Mouse (Mus musculus): ENCODE measurements around the gene Rasgrp1.
A peak's percentile ranks its signal among the peaks of the same experiment; 100 is the strongest.

Gene Rasgrp1

DNA sequence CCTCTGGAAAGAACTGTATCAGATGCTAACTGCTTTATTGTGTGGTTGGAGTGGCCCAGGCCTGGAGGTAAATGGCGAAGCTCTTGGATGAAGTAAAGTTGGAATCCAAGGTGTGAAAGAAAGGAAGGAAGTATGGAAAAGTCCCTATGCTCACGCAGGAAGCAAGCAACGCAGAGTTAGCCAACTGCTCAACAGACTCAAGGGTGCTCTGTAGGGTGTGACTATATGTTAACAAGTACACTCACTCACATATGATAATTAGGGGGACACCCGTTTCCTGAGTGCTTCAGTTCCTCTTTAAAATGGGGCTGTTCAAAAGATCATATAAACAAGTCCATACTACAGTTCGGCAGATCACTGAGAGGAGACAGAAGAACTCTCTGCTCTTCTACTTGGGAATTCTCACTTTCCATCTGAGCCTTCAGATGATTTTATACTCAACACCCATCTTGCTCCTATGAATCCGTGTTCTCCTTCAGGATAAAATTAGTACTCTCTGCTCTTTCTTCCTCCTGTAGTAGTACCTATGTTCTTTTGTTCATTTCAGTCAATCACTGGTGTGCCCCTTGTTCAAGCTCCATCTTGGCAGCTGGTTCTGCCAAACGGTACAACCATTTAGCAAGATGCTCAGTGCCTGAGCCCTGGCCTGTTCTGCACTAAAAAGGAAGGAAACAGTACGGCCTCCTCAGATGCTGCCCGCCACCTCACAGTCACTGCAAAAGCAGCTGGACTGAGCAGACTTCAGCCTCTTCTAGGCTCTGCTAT, 14.1 kb downstream of the Rasgrp1 start:
- DNase-seq, result no peak

GRCm38 (mm10) chr2:117322399-117322798, 20.4 kb downstream of the Rasgrp1 start:
- no peak for DNase-seq

DNA sequence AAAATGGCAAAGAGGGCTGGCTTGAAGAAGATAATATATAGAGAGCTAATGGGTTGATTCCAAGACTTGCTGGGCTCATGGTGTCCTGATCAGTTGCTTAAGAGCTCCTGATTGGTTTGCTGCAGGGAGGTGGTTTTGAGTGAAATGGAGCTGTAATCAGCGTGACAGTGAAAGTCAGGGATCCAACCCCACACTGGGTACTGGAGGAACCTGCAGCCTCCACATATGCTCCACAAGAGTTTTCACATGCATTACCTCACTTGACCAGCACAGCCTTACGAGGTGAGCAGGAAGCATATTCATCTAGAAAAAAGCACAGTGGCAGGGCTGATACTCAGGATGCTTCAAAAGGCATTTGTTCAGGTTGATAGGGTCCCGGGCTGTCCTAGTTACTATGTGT, 21.6 kb downstream of the Rasgrp1 start:
- no peak for DNase-seq

GRCm38 (mm10) chr2:117318991-117319390, 23.8 kb downstream of the Rasgrp1 start:
- no peak for DNase-seq

DNA sequence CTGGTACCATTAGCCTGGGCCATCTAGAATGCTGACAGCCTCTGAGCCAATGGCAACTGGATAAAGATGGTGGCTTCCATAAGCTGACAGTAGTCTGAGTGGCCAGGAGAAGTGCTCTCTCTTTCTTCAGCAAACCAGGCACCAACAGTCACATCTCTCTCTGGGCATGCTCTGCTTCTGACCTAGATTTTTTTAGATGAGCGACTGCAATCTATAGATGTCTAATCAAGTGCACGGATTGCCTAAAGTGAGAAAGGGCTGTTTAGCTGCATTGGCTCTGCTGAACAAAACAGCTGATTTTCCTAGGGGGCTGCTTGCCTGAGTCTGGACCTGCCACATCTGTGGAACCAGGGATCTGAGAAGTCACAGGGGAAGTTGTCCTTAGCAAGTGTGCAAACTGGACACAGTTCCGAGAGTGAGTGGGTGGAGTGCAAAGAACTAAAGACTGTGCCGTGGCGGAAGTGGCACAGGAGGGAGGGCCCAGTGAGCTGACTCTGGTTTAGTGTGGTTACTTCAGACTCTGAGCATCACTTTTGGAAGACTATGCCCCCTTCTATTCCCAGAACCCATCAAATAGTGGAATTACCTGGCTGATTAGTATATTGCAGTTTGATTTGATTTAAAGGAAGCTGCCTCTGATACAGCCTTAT, 29.1 kb downstream of the Rasgrp1 start:
- DNase-seq, result no peak

GRCm38 (mm10) chr2:117312441-117312895, 30.3 kb downstream of the Rasgrp1 start:
- DNase-seq, result no peak

DNA sequence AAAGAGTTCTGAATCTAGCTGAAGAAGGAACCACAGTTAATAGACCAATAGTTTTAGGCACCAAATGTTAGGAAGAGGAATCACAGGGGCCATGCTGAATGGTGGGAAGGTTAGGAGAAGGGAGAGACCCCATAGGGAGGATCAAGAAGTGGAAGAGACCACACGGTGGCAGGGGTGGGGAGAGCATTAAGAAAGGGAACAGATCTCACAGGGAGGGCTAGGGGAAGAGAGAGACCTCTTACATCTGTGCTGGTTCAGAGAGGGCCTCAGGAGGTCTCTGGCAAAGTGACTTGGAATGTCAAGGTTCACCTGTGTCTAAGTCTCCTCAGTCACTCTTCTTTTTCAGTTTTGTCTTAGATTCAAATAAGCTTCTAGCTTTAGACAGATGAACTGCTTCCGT, 30.8 kb downstream of the Rasgrp1 start:
- DNase-seq, result no peak

DNA sequence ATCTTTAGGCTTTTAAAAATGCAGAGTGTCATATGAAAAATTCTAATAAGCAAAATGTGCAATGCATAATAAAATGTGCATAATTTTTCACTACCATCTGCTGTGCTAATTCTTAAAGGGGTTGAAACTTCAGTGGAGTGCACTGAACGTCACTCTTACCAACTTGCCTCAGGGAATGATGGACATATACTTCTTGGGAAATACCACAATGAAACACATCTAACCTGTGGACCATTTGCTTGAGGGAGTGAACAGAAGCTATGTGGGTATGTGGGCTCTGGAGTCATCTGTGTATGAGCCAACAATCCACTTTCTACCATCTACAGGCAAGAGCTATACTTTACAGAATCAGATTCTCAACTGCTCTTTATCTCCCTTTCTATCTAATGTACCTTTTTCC, 31.5 kb downstream of the Rasgrp1 start:
- DNase-seq, result no peak

DNA sequence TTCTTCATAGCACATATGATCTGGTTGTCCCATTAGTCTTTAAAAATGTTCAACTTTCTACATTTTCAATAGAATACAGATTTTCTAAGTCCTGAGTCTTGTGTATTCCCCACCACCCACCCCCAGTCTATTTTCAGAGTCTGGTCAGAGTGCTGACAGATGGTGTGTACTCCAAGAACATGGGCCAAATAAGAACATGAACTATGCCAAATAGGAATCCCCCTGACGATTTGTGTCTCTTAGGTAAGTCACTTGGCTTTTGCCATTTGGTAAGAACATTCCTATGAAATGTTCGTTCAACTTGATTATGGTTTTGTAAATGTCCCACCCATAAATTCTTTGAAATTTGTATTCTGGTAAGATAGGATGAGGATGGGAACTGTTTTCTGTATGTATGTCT, 33.8 kb downstream of the Rasgrp1 start:
- no peak for DNase-seq

GRCm38 (mm10) chr2:117307959-117308358, 34.8 kb downstream of the Rasgrp1 start:
- DNase-seq, result no peak

DNA sequence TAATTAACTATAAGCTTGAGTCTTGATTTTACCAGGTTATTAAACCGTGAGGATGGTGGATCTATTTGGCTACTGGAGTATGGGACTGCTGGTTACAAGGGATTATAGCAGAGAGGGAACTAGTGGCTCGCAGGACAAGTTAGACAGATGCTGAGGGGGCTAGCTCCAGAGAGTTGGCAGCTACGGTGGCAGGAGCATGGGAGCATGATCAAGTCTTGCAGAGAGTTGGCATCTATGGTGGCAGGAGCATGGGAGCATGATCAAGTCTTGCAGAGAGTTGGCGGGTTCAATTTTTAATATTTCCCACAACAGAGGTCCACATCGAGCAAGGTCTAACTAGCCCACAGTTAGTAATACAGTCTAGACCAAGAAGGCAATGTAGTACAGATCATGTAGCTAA, 37.9 kb downstream of the Rasgrp1 start:
- DNase-seq, result no peak

DNA sequence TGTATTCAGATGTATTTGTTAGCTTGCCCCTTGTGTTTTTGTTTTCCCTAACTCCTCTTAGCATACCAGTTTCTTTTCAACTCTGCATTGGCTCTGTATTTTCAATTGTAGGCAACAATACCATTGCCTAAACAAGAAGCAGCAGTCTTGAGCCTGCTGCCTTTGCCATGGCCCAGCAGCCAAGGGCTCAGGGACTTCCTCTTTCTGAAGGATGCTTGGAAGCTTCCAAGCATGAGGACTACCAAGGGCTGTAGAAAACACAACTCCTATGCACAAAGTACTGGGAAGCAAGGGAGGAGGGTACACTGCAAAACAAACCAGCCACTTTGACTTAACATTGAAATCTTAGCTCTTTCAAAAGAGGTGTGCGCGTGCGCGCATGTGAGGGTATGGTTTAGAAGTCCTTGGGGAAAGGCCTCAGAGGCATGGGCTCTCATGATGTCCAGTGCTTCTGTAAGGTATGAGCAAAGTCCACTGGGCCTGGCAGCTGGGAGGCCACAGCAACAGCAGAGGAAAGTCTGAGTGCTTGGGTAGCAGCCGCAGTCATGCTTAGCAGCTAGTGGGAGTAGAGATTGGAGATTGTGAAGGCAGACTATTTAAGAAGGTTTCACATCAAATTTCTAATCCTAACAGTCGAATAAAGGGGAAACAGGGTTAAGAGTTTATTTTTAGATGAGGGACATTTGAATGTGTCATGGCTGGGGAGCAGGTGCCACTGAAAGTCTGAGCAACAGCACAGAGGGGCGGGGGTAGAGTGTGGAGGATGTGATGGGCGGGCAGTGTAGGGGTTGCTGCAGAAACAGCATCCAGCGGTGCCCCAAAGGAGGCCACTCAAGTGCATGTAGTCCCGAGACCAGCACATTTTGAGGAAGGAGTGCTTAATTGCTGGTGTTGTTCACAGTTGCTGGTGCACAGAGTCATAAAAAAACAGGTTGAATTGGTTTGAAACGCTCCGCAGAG, 39.1 kb downstream of the Rasgrp1 start:
- DNase-seq, result no peak

GRCm38 (mm10) chr2:117299596-117300448, 43.0 kb downstream of the Rasgrp1 start:
- no peak for DNase-seq

GRCm38 (mm10) chr2:117288291-117288690, 54.5 kb downstream of the Rasgrp1 start:
- peak; percentile 7 for DNase-seq

- DNase-seq, result peak; percentile 46
Observed at GRCm38 (mm10) chr2:117263786-117264408, 78.9 kb downstream of the Rasgrp1 start.

DNA sequence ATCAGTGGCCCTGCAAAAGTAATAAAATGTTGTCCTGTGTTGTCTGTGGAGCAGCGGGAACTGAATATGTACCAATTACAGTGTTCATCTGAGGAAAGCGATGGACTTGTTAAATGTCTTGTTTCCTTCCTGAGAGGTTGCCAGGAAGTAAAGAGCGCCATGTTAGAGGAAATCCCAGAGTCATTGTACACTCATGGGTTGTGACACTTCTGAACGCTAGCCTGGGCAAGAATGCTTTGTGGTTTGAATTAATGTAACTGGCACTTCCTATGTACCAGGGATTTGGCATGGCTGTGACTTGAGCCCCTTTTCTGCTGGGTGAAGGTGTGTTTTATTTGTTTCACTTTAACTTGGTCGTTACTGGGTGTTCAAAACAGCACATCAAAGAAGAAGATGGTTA, 80.6 kb downstream of the Rasgrp1 start:
- DNase-seq, result no peak

- no peak for DNase-seq
Observed at GRCm38 (mm10) chr2:117257617-117258016, 85.2 kb downstream of the Rasgrp1 start.

DNA sequence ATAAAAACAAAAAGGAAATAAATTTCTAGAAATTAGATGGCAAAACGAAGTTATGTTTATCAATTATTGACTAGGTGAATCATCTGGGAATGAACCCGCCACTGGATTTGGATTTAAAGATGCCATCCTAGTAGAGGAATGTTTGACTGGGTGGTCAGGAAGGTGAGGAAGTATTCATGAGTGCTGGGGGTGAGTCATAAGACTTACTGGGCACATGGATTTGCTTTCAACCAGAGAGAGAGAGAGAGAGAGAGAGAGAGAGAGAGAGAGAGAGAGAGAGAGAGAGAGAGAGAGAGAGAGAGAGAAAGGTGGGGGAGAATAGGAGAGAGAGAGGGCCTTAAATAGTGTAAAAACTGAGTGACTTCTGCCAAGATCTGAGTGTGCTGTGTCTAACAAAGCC, 87.4 kb downstream of the Rasgrp1 start:
- DNase-seq, result no peak

DNA sequence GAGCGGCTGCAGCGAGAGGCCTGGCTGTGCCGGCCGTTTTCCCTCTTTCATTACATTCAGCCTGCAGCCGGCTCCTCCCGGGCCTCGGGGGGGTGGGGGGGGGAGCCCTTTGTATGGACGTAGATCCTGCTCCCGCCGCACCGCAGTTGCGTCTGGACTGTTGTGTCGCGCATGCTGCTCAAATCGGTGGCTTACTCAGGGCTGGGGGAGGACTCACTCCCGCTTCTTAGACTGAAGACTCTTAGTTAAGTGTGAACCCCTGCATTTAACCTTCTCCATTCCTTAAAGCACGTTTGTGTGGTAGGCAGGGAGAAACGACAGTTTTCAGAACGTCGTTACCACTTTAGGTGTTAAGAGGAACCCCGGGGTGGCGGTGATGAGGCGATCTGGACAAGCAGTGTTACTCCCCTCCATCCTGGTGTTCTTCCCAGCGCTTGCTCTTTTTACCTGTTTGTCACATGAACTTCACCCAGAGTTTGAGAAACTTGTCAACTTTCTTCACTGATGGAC, 92.7 kb downstream of the Rasgrp1 start:
- DNase-seq, result no peak

GRCm38 (mm10) chr2:117249255-117250000, 93.4 kb downstream of the Rasgrp1 start, which contains the start of gene Fam98b:
Fam98b (plus strand) TSS chr2:117249739.
- peak; percentile 80 for DNase-seq

DNA sequence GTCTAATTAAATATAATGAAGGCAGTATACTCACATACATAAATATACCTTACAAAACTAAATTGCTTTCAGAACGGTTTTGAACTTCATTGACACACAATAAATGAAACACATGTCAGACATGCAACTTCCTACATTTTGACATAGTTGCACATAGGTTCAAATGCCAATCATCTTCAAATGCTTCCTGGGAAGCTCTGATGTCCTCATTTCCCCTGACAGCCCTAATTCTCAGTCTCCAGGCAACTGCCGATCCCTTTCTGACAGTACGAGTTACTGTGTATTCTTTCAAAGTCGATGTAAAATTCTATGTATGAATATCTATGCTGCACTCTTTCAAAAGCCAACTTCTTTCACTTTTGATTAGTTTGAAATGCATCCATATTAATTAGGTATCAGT, 100.8 kb downstream of the Rasgrp1 start:
- no peak for DNase-seq

Data from cerebellum, adult 11 months (tissue).